Mouse (Mus musculus): Measurements from ENCODE around the gene Hsf5. TPM values are rescaled to one million over a fixed set of nuclear protein-coding genes. Genes with fewer than 3 reads are reported as not detected.

Hsf5 gene
- polyA plus RNA-seq, 1 experiment from 2014 or later = 0.06 TPM

DNA sequence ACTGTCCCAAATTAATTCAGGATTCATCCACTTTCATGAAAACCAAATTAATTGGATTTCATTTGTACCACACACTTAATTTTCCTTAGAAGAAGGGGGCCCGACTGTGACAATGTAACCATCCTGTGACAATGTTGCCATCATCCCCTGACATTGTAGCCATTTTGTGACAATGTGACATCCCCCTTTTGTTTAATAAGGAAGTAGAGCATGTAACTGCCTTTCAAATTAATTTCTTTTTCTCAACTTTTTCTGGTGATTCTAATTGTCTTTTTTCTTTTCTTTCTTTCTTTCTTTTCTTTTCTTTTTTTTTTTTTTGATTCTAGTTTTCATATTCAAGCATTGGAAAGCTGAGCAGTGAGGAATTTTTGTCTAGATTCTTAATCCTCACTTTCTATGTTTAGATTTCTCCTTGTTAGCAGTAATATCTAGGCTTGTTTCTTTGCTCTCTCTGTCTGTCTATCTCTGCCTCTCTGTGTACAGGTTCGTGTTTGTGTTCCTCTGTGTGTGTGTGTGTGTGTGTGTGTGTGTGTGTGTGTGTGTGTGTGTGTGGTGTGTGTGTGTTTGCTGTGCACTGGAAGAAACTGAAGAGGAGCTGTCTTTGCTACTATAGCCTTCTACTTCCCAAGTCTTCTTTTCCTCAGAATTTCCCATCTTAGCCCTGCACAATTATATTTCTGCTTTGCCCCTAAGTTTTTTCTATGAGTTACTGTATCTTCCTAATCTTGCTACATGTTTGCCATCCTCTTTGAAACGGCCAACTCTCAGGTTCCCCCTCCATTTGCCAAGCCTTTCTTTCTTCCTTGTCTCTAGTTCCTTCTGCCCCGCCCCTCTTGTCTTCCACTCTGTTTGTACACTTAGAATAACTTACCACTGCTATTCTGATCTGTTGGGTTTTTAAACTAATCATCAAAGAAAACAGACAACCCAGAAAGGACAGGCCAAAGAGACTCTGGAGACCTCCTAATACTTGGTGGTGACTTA, 50.4 kb downstream of the Hsf5 start:
- no peak overlapping the region for H3K4me3 ChIP-seq (ENCODE audit: low read depth, low read length)

GRCm38 (mm10) chr11:87673282-87673681, 56.3 kb downstream of the Hsf5 start:
- Histone ChIP-seq H3K27me3 (ENCODE audit: control insufficient read depth, insufficient read depth, low read depth, low read length) (no peaks in the 10 kb centered on the region), H3K4me3 (ENCODE audit: low read depth, low read length) (no peak overlapping the region), H3K9ac (ENCODE audit: low read depth, low read length) (no peak overlapping the region), H3K4me2 (ENCODE audit: low read depth, low read length) (no peak overlapping the region), H3K9me3 (replicated peaks; ENCODE audit: control insufficient read depth, low read length) (no peaks in the 10 kb centered on the region), H3K27ac (ENCODE audit: low read length) (no peak overlapping the region), H3K36me3 (ENCODE audit: control insufficient read depth, insufficient read depth) (no peaks in the 10 kb centered on the region), H3K4me1 (ENCODE audit: control insufficient read depth, low read depth, low read length) (no peaks in the 10 kb centered on the region)
- ATAC-seq (ENCODE audit: low read depth) = no peak
- WGBS (ENCODE audit: insufficient replicate concordance) = 78% methylated on average over 1 of the region's 1 CpGs

More for the DNA sequence above, 50.4 kb downstream of the Hsf5 start:
- no peak overlapping the region for H3K27ac ChIP-seq (ENCODE audit: low read length)
- no peak overlapping the region for H3K4me2 ChIP-seq (ENCODE audit: low read depth, low read length)
- H3K27me3 ChIP-seq (ENCODE audit: control insufficient read depth, insufficient read depth, low read depth, low read length) = no peaks in the 10 kb centered on the region
- H3K36me3 ChIP-seq (ENCODE audit: control insufficient read depth, insufficient read depth) = no peaks in the 10 kb centered on the region
- WGBS (ENCODE audit: insufficient replicate concordance) = 35% methylated on average over 4 of the region's 4 CpGs
- H3K9ac ChIP-seq (ENCODE audit: low read depth, low read length) = no peak overlapping the region
- H3K9me3 ChIP-seq (replicated peaks; ENCODE audit: control insufficient read depth, low read length) = no peaks in the 10 kb centered on the region
- H3K4me1 ChIP-seq (ENCODE audit: control insufficient read depth, low read depth, low read length) = peaks cover 7% of the 10 kb centered on the region
- no peak for ATAC-seq (ENCODE audit: low read depth)

GRCm38 (mm10) chr11:87675606-87676005, 58.6 kb downstream of the Hsf5 start:
- no peaks in the 10 kb centered on the region for H3K9me3 ChIP-seq (replicated peaks; ENCODE audit: control insufficient read depth, low read length)
- ATAC-seq (ENCODE audit: low read depth) = no peak
- H3K9ac ChIP-seq (ENCODE audit: low read depth, low read length) = no peak overlapping the region
- WGBS (ENCODE audit: insufficient replicate concordance) = 76% methylated on average over 6 of the region's 6 CpGs
- H3K4me1 ChIP-seq (ENCODE audit: control insufficient read depth, low read depth, low read length) = no peaks in the 10 kb centered on the region
- H3K4me2 ChIP-seq (ENCODE audit: low read depth, low read length) = no peak overlapping the region
- no peaks in the 10 kb centered on the region for H3K36me3 ChIP-seq (ENCODE audit: control insufficient read depth, insufficient read depth)
- H3K27me3 ChIP-seq (ENCODE audit: control insufficient read depth, insufficient read depth, low read depth, low read length) = no peaks in the 10 kb centered on the region
- no peak overlapping the region for H3K4me3 ChIP-seq (ENCODE audit: low read depth, low read length)
- H3K27ac ChIP-seq (ENCODE audit: low read length) = no peak overlapping the region

DNA sequence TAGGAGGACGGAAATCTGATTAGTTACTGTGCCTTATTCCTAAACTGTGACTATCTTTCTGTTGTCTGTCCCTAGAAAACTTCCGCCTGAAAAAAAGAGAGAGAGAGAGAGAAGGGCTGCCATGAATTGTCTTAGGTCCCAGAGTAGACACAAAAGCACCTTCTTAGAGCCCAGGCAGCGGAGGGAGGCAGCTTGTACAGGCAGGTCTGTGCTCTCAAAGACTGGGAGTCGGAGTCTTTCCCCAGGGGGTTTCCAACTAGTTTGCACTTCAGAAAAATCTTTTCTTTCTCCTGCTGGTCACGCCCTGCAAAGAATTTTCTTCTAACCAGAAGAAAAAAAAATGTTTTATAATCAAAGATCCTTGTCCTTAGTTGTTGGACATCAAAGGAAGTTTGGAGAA, 60.8 kb downstream of the Hsf5 start:
- Histone ChIP-seq H3K9me3 (replicated peaks; ENCODE audit: control insufficient read depth, low read length) (no peaks in the 10 kb centered on the region), H3K27ac (ENCODE audit: low read length) (no peak overlapping the region), H3K4me3 (ENCODE audit: low read depth, low read length) (no peak overlapping the region), H3K4me1 (ENCODE audit: control insufficient read depth, low read depth, low read length) (no peaks in the 10 kb centered on the region), H3K36me3 (ENCODE audit: control insufficient read depth, insufficient read depth) (no peaks in the 10 kb centered on the region), H3K27me3 (ENCODE audit: control insufficient read depth, insufficient read depth, low read depth, low read length) (no peaks in the 10 kb centered on the region), H3K9ac (ENCODE audit: low read depth, low read length) (no peak overlapping the region), H3K4me2 (ENCODE audit: low read depth, low read length) (no peak overlapping the region)
- WGBS (ENCODE audit: insufficient replicate concordance) = 69% methylated on average over 5 of the region's 5 CpGs
- no peak for ATAC-seq (ENCODE audit: low read depth)

DNA sequence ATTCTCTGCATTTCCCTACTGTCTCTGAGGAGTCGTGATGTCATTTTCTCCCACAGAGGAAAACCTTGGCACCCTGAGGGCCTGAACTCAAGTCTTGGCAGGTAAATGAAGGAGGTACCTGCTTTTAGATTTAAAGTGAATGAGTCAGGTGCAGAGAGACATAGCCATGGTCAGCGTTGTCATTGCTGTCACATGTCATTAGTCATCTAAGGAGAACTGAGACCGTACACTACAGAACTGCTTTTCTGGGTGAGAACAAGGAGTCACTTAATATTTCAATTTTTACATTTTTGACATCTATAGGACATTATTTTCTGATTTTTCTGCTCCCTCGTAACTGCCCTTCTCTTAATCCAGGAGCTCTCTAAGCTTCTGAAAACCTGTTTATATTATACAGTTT, 61.6 kb downstream of the Hsf5 start:
- Histone ChIP-seq H3K4me1 (ENCODE audit: control insufficient read depth, low read depth, low read length) (no peaks in the 10 kb centered on the region), H3K9me3 (replicated peaks; ENCODE audit: control insufficient read depth, low read length) (no peaks in the 10 kb centered on the region), H3K4me3 (ENCODE audit: low read depth, low read length) (no peak overlapping the region), H3K36me3 (ENCODE audit: control insufficient read depth, insufficient read depth) (no peaks in the 10 kb centered on the region), H3K9ac (ENCODE audit: low read depth, low read length) (no peak overlapping the region), H3K4me2 (ENCODE audit: low read depth, low read length) (no peak overlapping the region), H3K27me3 (ENCODE audit: control insufficient read depth, insufficient read depth, low read depth, low read length) (no peaks in the 10 kb centered on the region), H3K27ac (ENCODE audit: low read length) (no peak overlapping the region)
- ATAC-seq (ENCODE audit: low read depth) = no peak
- 70% methylated on average over 4 of the region's 4 CpGs for WGBS (ENCODE audit: insufficient replicate concordance)

- Histone ChIP-seq H3K4me3 (ENCODE audit: low read depth, low read length) (no peak overlapping the region), H3K36me3 (ENCODE audit: control insufficient read depth, insufficient read depth) (no peaks in the 10 kb centered on the region), H3K9me3 (replicated peaks; ENCODE audit: control insufficient read depth, low read length) (no peaks in the 10 kb centered on the region), H3K27me3 (ENCODE audit: control insufficient read depth, insufficient read depth, low read depth, low read length) (no peaks in the 10 kb centered on the region), H3K4me2 (ENCODE audit: low read depth, low read length) (no peak overlapping the region), H3K9ac (ENCODE audit: low read depth, low read length) (no peak overlapping the region), H3K27ac (ENCODE audit: low read length) (no peak overlapping the region), H3K4me1 (ENCODE audit: control insufficient read depth, low read depth, low read length) (no peaks in the 10 kb centered on the region)
- 70% methylated on average over 7 of the region's 7 CpGs for whole genome bisulfite sequencing (ENCODE audit: insufficient replicate concordance)
- no peak for ATAC-seq (ENCODE audit: low read depth)
These were observed 62.0 kb downstream of the Hsf5 start for GRCm38 (mm10) chr11:87678976-87679375.

DNA sequence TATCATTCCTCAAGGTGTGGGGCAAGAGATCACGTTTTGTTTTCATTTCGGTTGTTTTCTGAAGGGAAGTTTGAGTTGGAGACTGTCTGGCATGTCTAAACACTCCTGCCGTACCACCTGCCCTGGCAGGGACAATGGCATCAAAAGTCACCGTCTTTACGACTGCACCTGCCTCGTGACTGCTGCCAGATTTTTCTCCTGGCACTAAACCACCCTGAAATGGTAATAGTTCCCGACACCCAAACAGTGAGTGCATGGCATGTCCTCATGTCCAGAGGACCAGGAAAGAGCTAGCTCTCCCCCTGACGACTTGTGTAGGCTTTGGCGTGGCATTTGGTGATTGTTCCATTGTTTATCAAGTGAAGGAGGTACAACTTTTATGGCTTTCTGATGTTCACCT, 63.8 kb downstream of the Hsf5 start:
- H3K27ac ChIP-seq (ENCODE audit: low read length) = no peak overlapping the region
- H3K9ac ChIP-seq (ENCODE audit: low read depth, low read length) = no peak overlapping the region
- no peak overlapping the region for H3K4me3 ChIP-seq (ENCODE audit: low read depth, low read length)
- ATAC-seq (ENCODE audit: low read depth) = no peak
- H3K36me3 ChIP-seq (ENCODE audit: control insufficient read depth, insufficient read depth) = no peaks in the 10 kb centered on the region
- 73% methylated on average over 9 of the region's 9 CpGs for WGBS (ENCODE audit: insufficient replicate concordance)
- H3K27me3 ChIP-seq (ENCODE audit: control insufficient read depth, insufficient read depth, low read depth, low read length) = no peaks in the 10 kb centered on the region
- no peak overlapping the region for H3K4me2 ChIP-seq (ENCODE audit: low read depth, low read length)
- no peaks in the 10 kb centered on the region; the same call in 1 of the 2 replicates for H3K4me1 ChIP-seq (ENCODE audit: control insufficient read depth, low read depth, low read length)
- H3K9me3 ChIP-seq (replicated peaks; ENCODE audit: control insufficient read depth, low read length) = no peaks in the 10 kb centered on the region

- Histone ChIP-seq H3K9ac (ENCODE audit: low read depth, low read length) (no peak overlapping the region), H3K27ac (ENCODE audit: low read length) (no peak overlapping the region), H3K4me3 (ENCODE audit: low read depth, low read length) (no peak overlapping the region), H3K4me1 (ENCODE audit: control insufficient read depth, low read depth, low read length) (peaks cover 3% of the 10 kb centered on the region), H3K36me3 (ENCODE audit: control insufficient read depth, insufficient read depth) (no peaks in the 10 kb centered on the region), H3K4me2 (ENCODE audit: low read depth, low read length) (no peak overlapping the region), H3K27me3 (ENCODE audit: control insufficient read depth, insufficient read depth, low read depth, low read length) (no peaks in the 10 kb centered on the region), H3K9me3 (replicated peaks; ENCODE audit: control insufficient read depth, low read length) (no peaks in the 10 kb centered on the region)
- ATAC-seq (ENCODE audit: low read depth) = no peak
- WGBS (ENCODE audit: insufficient replicate concordance) = 77% methylated on average over 12 of the region's 12 CpGs
These were observed 65.1 kb downstream of the Hsf5 start for GRCm38 (mm10) chr11:87682096-87682495.

DNA sequence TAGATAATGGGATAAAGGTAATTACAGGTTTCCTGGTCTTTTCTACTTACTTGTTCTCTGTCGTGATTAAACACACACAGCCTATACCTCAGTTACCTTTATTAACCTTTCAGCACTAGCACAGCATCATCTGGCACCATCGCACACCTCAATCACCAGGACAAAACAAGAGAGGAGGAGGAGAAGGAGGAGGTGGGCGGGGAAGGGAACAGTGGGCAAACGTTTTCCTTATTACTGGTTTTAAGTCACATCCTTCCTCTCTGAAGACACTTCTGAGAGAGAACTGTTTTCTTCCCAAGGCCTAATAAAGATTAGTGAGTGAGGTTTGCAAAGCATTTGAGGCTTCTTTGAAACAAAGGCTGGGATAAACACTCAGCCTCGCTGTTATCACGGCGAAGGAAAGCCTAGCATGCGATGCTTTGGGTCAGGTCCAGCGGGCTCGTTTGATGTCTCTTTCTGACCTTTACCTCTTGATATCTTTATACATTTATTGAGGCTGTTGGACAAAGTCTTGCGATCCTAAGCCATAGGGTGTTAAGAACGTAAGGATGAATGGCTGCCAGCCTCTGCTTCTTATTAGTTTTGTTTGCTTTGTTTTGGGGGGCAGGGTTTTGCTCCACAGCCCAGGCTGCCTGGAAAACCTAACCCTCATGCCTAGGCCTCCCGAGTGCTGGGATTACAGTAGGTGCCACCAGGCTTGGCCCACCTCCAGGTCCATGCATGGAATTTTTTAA, 66.0 kb downstream of the Hsf5 start:
- H3K4me2 ChIP-seq (ENCODE audit: low read depth, low read length) = no peak overlapping the region
- no peak overlapping the region for H3K4me3 ChIP-seq (ENCODE audit: low read depth, low read length)
- no peak overlapping the region for H3K9ac ChIP-seq (ENCODE audit: low read depth, low read length)
- peaks cover 12% of the 10 kb centered on the region for H3K4me1 ChIP-seq (ENCODE audit: control insufficient read depth, low read depth, low read length)
- H3K9me3 ChIP-seq (replicated peaks; ENCODE audit: control insufficient read depth, low read length) = no peaks in the 10 kb centered on the region
- no peak for ATAC-seq (ENCODE audit: low read depth)
- no peaks in the 10 kb centered on the region for H3K36me3 ChIP-seq (ENCODE audit: control insufficient read depth, insufficient read depth)
- H3K27ac ChIP-seq (ENCODE audit: low read length) = no peak overlapping the region
- H3K27me3 ChIP-seq (ENCODE audit: control insufficient read depth, insufficient read depth, low read depth, low read length) = no peaks in the 10 kb centered on the region
- WGBS (ENCODE audit: insufficient replicate concordance) = 46% methylated on average over 13 of the region's 13 CpGs
